ENCODE assay signal across 13 mouse cellular contexts in genomic region chr3:85264963-85265362, GRCm38 (mm10).
"Had no signal": no experiment of that assay in that cellular context is flagged by ENCODE, and none has a peak within 500 bp of the region (broad histone marks: within the 10 kb centered on the region; RNA-seq: fewer than 3 reads in every experiment).

No protein-coding gene starts in this region.

- H3K4me2 ChIP-seq: limb, embryonic 15.5 days; liver, embryonic 13.5 days; midbrain, embryonic 13.5 days; stomach, embryonic 15.5 days had no signal

- ATAC-seq: midbrain, embryonic 13.5 days had no signal

- H3K9me3 ChIP-seq: limb, embryonic 15.5 days; liver, embryonic 13.5 days; midbrain, embryonic 13.5 days; stomach, embryonic 15.5 days had no signal

- H3K27me3 ChIP-seq: limb, embryonic 15.5 days; liver, embryonic 13.5 days; midbrain, embryonic 13.5 days; stomach, embryonic 15.5 days had no signal

- H3K9ac ChIP-seq: limb, embryonic 15.5 days; liver, embryonic 13.5 days; midbrain, embryonic 13.5 days; stomach, embryonic 15.5 days had no signal

- H3K4me3 ChIP-seq: limb, embryonic 15.5 days; liver, embryonic 13.5 days; midbrain, embryonic 13.5 days; stomach, embryonic 15.5 days had no signal

- H3K27ac ChIP-seq: kidney, postnatal 0 days; limb, embryonic 15.5 days; liver, embryonic 13.5 days; midbrain, embryonic 13.5 days; stomach, embryonic 15.5 days had no signal

- DNase-seq: kidney, adult 11 months; kidney, adult 9 months; kidney, postnatal 36 days; layer of hippocampus, postnatal 36 days; liver, embryonic 13.5 days; lung, adult 18-20 months; lung, postnatal 36 days; right cerebral cortex, postnatal 14 days; thymus, postnatal 36 days had no signal

- H3K36me3 ChIP-seq: limb, embryonic 15.5 days; liver, embryonic 13.5 days; midbrain, embryonic 13.5 days; stomach, embryonic 15.5 days had no signal

- H3K4me1 ChIP-seq: limb, embryonic 15.5 days; liver, embryonic 13.5 days; midbrain, embryonic 13.5 days; stomach, embryonic 15.5 days had no signal
